Mouse (Mus musculus) heart, embryonic 15.5 days (tissue): ENCODE data around the gene Gm10260. TPM values are rescaled to one million over a fixed set of nuclear protein-coding genes. Genes with fewer than 3 reads are reported as not detected.

Source experiments
- ATAC-seq: fragments of 200-750 bp; cut with Nextera tagmentation; replicated peaks from 2 replicates; pipeline ENCODE4 v1.8.0; 2017; ENCODE audit warnings: low read depth, moderate TSS enrichment; ENCODE audit not compliant: insufficient number of reproducible peaks, insufficient read depth, low FRiP score
- H3K27ac ChIP-seq: fragments of 300-500 bp; sonication (generic); 2 replicates; pipeline ENCODE4 v1.5.1; 2015; ENCODE audit warnings: mild to moderate bottlenecking, inconsistent platforms
- H3K27me3 ChIP-seq: fragments of 300-500 bp; sonication (generic); 2 replicates; pipeline ENCODE4 v1.6.1; 2015; ENCODE audit warnings: inconsistent platforms
- H3K36me3 ChIP-seq: fragments of 300-500 bp; sonication (generic); 2 replicates; pipeline ENCODE4 v1.6.1; 2015; ENCODE audit warnings: mild to moderate bottlenecking, inconsistent platforms
- H3K4me1 ChIP-seq: fragments of 300-500 bp; sonication (generic); replicated peaks from 2 replicates; pipeline ENCODE4 v1.6.1; 2015; ENCODE audit warnings: inconsistent platforms
- H3K4me2 ChIP-seq: fragments of 300-500 bp; sonication (generic); 2 replicates; pipeline ENCODE4 v1.6.1; 2015; ENCODE audit warnings: inconsistent platforms, mild to moderate bottlenecking, moderate library complexity
- H3K4me3 ChIP-seq: fragments of 300-500 bp; sonication (generic); 2 replicates; pipeline ENCODE4 v1.5.1; 2015; ENCODE audit warnings: mild to moderate bottlenecking, inconsistent platforms
- H3K9ac ChIP-seq: fragments of 300-500 bp; sonication (generic); 2 replicates; pipeline ENCODE4 v1.6.1; 2015; ENCODE audit warnings: mild to moderate bottlenecking, inconsistent platforms
- H3K9me3 ChIP-seq: fragments of 300-500 bp; sonication (generic); replicated peaks from 2 replicates; pipeline ENCODE4 v1.6.1; 2016; ENCODE audit warnings: inconsistent platforms
- WGBS: fragments of 180-500 bp; shearing (Covaris S2); methylation state at CpG from one replicate; pipeline ENCODE4 v1.1.7; 2015; ENCODE audit warnings: mixed read lengths; 5-methylcytosine and 5-hydroxymethylcytosine counted together
- polyA plus RNA-seq: library from polyadenylated mRNA; unstranded; fragments of >200 nt; fragmentation: Nextera tagmentation; extraction: Ambion mirVana; gene quantifications from 2 replicates; pipeline ENCODE4 v1.2.1, GENCODE M21; 2015

Gene Gm10260
- polyA plus RNA-seq, 1 experiment from 2014 or later = 2.4 TPM

DNA sequence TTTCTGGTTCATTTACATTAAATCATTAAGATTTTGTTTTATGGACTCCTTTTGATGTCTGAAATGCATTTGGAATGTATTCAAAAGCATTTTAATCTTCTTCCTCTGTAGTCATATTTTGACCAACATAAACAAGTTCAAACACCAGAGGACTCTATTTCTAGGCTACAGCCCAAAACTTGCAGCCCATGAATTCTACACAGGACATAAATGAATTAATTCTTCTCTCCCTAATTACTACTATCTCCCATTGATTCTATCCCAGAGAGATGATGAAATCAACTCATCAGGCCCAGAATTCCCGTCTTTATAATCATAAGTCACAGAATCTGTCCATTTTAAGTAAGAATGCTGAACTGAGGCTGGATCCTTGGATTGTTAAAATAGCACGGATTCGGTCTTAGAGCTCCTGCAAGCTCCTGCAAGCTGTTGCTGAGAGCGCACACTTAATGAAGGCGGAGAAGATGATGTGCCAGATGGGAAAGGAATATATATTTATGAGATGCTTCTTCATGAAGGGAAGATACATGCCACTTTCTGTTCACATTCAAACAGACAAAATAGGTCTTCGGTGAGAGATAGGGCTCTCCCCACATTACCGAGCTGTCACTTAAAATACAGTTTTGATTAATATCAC, 7.7 kb upstream of the Gm10260 start:
- H3K36me3 ChIP-seq = no peaks in the 10 kb centered on the region
- no peaks in the 10 kb centered on the region for H3K27me3 ChIP-seq
- no peak for ATAC-seq
- H3K4me3 ChIP-seq = no peak overlapping the region
- H3K4me2 ChIP-seq = no peak overlapping the region
- H3K27ac ChIP-seq = no peak overlapping the region
- 79% methylated on average over 7 of the region's 7 CpGs for WGBS
- peaks cover 10% of the 10 kb centered on the region for H3K4me1 ChIP-seq
- H3K9ac ChIP-seq = no peak overlapping the region
- H3K9me3 ChIP-seq = no peaks in the 10 kb centered on the region

DNA sequence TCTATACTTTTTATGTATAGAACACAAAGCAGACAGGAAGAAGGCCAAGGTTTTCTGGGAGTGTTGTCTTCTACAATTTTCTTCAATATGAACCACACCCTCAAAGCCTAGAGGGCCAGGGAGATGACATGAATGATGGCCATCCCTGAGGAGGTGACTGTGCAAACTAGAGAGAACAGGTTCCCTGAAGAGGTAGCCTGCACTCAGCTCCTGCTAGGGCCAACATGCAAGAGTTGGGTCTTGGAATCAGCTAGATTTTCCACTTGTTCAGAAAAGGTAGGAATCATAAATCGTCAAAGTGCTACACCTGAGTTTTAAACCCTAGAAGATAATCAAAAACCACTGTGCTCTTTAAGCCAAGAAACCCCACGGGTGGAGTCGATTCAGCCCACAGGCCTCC, 6.2 kb upstream of the Gm10260 start:
- Histone ChIP-seq H3K36me3 (no peaks in the 10 kb centered on the region), H3K9ac (no peak overlapping the region), H3K4me1 (peaks cover 10% of the 10 kb centered on the region), H3K9me3 (no peaks in the 10 kb centered on the region), H3K27me3 (no peaks in the 10 kb centered on the region), H3K27ac (no peak overlapping the region), H3K4me2 (no peak overlapping the region), H3K4me3 (no peak overlapping the region)
- ATAC-seq = no peak
- 84% methylated on average over 3 of the region's 3 CpGs for WGBS

DNA sequence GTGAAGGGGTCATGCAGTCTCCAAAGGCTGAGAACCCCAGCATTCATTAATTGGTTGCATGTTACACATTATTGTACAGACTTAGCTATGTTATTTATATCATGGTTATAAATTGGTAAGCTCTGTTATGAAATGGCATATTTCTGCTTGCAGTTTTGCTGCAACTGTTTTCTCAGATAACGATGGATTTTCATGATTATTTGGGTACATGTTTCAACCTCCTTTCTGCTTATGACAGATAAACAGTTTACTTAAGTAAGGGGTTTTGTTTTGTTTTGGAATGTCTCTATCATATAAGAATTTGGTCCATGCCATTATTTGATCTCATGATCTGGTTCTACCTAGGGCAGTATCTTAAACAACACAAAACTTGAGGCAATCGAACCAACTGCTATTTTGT, 5.5 kb upstream of the Gm10260 start:
- Histone ChIP-seq H3K4me1 (peaks cover 10% of the 10 kb centered on the region), H3K9ac (no peak overlapping the region), H3K36me3 (no peaks in the 10 kb centered on the region), H3K27ac (no peak overlapping the region), H3K4me2 (no peak overlapping the region), H3K9me3 (no peaks in the 10 kb centered on the region), H3K27me3 (no peaks in the 10 kb centered on the region), H3K4me3 (no peak overlapping the region)
- 85% methylated on average over 2 of the region's 2 CpGs for WGBS
- ATAC-seq = no peak

DNA sequence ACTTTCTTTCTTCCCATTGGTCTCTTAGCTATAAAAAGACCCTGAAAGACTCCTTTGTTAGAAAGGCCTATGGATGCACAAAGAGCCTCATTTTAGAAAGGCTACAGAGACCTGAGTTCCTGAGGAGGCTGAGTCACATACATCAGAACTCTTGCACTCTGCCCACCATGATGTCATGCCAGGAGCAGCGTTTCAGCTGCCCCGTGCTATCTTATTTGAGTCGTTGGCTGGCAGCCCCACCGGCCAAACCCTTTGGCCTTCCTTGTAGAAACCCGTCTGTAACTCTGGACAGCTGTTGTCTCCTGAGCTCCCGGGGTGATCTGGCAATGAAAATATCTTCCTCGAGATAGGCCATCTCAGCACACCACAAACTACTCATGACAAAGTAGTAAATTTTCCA, 3.6 kb upstream of the Gm10260 start:
- ATAC-seq = peak; percentile 60; the same call in 1 of the 2 replicates
- peak overlapping the region; percentile 59 for H3K27ac ChIP-seq
- 35% methylated on average over 7 of the region's 7 CpGs for WGBS

DNA sequence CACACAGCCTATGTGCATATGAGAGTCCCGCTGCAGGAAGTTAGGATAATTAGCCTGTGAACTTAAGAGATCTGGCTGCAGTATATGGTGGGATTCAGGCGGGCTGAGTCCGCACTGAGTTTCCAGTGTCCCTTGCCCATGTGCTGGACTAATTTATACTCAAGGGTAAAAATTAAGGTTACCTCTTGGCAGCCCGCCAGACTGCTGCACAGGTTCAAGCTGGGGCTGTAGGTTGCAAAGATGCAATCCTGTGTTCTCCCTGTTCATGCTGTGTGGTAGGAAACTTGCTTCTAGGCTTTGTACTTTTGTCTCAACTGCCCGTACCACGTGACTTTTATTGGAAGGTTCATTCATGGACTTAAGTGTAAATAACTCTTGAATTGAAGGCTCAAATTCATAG, 3.0 kb upstream of the Gm10260 start:
- no peak for ATAC-seq
- WGBS = 66% methylated on average over 6 of the region's 6 CpGs
- H3K4me3 ChIP-seq = no peak overlapping the region
- H3K4me2 ChIP-seq = no peak overlapping the region
- no peak overlapping the region for H3K9ac ChIP-seq
- H3K36me3 ChIP-seq = no peaks in the 10 kb centered on the region
- no peaks in the 10 kb centered on the region for H3K9me3 ChIP-seq
- peak overlapping the region; percentile 59 for H3K27ac ChIP-seq
- no peaks in the 10 kb centered on the region for H3K27me3 ChIP-seq
- H3K4me1 ChIP-seq = peaks cover 10% of the 10 kb centered on the region

More for the DNA sequence above, 3.6 kb upstream of the Gm10260 start:
- H3K9me3 ChIP-seq = no peaks in the 10 kb centered on the region
- H3K4me2 ChIP-seq = no peak overlapping the region
- H3K4me1 ChIP-seq = peaks cover 10% of the 10 kb centered on the region
- H3K9ac ChIP-seq = no peak overlapping the region
- no peaks in the 10 kb centered on the region for H3K27me3 ChIP-seq
- no peaks in the 10 kb centered on the region for H3K36me3 ChIP-seq
- no peak overlapping the region for H3K4me3 ChIP-seq

DNA sequence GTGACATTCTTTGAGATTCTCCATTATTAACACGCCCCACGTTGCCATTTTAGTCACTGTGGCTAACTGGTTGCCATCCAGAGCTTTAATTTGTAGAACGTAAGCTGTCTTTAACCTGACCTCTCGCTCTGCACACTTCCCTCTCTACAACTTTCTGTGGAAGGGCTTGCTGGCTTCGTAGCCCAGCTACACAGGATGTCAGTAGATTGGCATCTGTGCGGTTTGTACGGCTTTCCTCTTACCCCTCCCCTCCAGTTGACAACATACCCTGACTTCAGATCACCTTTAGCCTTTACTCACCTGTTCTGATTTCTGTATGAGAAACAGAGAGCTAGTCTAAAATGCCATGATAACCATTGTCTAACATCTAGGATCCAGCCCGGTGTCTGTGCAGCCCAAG, 1.7 kb upstream of the Gm10260 start:
- no peak overlapping the region for H3K9ac ChIP-seq
- no peak for ATAC-seq
- no peaks in the 10 kb centered on the region for H3K9me3 ChIP-seq
- no peak overlapping the region for H3K27ac ChIP-seq
- H3K36me3 ChIP-seq = no peaks in the 10 kb centered on the region
- 89% methylated on average over 8 of the region's 8 CpGs for WGBS
- peaks cover 13% of the 10 kb centered on the region for H3K4me1 ChIP-seq
- no peaks in the 10 kb centered on the region for H3K27me3 ChIP-seq
- no peak overlapping the region for H3K4me2 ChIP-seq
- H3K4me3 ChIP-seq = no peak overlapping the region

DNA sequence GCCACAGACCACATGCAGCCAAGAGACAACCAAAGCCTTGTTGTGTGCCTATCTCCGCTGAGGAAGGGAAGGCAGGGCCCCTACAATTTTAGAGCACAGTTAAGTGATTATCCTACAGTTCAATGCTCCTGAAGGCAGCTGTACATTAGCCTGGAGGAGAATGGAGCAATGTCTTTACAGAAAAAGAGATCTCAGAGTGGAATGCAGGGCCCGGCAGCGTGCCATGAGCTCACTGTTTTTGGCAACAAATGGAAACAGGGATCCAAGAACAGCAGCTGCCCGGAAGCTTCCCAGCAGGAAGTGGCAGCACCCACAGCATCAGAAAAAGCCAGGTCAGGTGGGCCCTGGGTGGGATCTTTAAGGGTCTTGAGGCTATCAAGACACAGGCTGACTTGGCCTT, 3.4 kb downstream of the Gm10260 start:
- H3K27ac ChIP-seq = peak overlapping the region; percentile 7; the same call in 1 of the 2 replicates

DNA sequence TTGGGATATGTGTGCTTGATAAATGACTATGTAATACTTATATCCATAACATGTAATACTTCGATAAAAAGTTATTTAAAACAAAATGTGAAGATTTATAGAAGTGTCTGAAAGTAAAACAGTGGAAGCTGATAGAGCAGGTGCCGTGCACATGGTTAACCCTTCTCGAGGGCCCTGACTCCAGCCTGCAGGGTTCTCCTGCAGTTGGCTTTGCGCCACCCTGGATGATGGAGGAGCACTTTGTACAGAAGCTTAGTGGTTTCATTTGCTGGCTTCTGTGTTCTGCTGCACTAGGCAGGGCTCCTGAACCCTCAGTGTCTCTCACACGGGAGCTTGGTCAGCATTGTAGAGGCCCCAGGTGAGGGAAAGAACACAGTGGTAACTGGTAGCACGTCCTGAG, 4.3 kb downstream of the Gm10260 start:
- ATAC-seq = no peak
- H3K36me3 ChIP-seq = no peaks in the 10 kb centered on the region
- WGBS = 85% methylated on average over 6 of the region's 6 CpGs
- no peak overlapping the region for H3K4me3 ChIP-seq
- H3K27me3 ChIP-seq = no peaks in the 10 kb centered on the region
- no peak overlapping the region for H3K27ac ChIP-seq
- H3K9me3 ChIP-seq = no peaks in the 10 kb centered on the region
- peaks cover 6% of the 10 kb centered on the region; the same call in 1 of the 2 replicates for H3K4me1 ChIP-seq
- H3K9ac ChIP-seq = no peak overlapping the region
- no peak overlapping the region for H3K4me2 ChIP-seq

More for the DNA sequence above, 3.4 kb downstream of the Gm10260 start:
- H3K4me1 ChIP-seq = peaks cover 6% of the 10 kb centered on the region; the same call in 1 of the 2 replicates
- no peak for ATAC-seq
- no peaks in the 10 kb centered on the region for H3K36me3 ChIP-seq
- no peaks in the 10 kb centered on the region for H3K9me3 ChIP-seq
- no peak overlapping the region for H3K9ac ChIP-seq
- H3K27me3 ChIP-seq = no peaks in the 10 kb centered on the region
- WGBS = 51% methylated on average over 4 of the region's 4 CpGs
- no peak overlapping the region for H3K4me3 ChIP-seq
- H3K4me2 ChIP-seq = no peak overlapping the region

DNA sequence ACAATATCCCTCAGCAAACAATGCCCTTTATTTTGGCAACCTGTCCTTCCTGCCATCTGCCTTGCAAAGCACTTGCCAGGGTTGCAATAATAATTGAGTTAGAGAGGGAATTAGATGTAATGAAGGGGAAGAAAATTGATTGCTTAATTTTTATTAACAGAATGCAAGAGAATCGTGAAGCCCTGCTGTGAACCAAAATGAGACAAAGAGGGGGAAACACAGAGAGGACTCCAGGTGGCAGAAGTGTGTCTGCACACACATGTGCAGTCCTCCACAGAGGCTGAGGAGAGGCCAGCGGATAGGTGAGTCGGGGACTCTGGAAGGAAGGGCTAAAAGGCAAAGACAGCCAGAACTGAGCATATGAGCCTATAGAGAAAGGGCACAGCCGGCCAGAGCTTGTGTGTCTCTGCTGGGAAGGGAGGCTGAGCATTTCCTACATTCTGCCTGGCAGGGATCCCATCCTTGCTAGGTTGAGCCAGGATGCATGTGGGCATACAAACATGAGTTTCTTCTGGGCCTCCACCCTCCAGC, 9.5 kb downstream of the Gm10260 start:
- Histone ChIP-seq H3K9ac (no peak overlapping the region), H3K4me3 (no peak overlapping the region), H3K27me3 (no peaks in the 10 kb centered on the region), H3K4me1 (0 out of 2 replicates have a peak, but pooled peaks cover 3% of the 10 kb centered on the region), H3K27ac (no peak overlapping the region), H3K9me3 (no peaks in the 10 kb centered on the region), H3K36me3 (no peaks in the 10 kb centered on the region), H3K4me2 (no peak overlapping the region)
- ATAC-seq = no peak
- 70% methylated on average over 4 of the region's 4 CpGs for WGBS

DNA sequence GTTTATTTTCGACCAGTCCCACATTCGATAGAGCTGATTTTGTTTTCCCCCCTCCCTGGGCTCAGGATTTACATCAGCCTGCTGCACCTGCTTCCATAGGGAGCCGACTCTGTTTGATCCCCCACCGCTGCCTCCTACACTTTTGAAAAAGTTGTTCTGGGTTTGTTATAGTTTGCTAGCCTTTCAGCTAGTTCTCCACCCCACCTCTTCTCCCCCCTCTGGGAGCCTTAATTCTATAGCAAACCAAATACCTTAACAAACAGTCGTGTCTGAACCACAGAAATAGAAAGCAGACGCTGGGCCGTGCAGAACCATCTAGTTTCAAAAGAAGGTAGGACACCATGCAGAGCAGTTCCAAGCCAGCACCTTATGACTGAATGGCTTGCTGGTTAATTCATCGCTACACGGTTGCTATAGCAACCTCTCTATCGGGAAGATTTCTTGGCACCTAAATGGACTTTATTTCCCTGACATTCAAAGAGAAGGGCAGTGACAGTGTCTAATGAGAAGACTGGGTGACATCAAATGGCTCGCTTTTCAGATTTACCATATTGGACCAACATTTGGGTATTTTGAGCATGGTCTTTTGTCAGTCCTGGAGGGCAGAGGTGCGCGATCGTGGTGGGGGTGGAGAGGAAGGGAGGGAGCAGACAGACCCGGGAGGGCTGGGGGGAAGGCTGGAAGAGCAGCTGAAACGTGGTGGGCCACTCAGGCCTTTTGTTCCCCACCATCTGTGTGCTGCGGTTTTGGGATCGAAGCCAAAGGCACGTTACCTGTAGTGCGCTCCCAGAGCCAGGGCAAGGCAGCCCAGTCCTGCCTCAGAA, 13.2 kb downstream of the Gm10260 start:
- Histone ChIP-seq H3K27me3 (no peaks in the 10 kb centered on the region), H3K4me1 (0 out of 2 replicates have a peak, but pooled peaks cover 3% of the 10 kb centered on the region), H3K9me3 (no peaks in the 10 kb centered on the region), H3K4me2 (no peak overlapping the region), H3K9ac (no peak overlapping the region), H3K27ac (no peak overlapping the region), H3K36me3 (no peaks in the 10 kb centered on the region), H3K4me3 (no peak overlapping the region)
- ATAC-seq = no peak
- 65% methylated on average over 20 of the region's 20 CpGs for WGBS

DNA sequence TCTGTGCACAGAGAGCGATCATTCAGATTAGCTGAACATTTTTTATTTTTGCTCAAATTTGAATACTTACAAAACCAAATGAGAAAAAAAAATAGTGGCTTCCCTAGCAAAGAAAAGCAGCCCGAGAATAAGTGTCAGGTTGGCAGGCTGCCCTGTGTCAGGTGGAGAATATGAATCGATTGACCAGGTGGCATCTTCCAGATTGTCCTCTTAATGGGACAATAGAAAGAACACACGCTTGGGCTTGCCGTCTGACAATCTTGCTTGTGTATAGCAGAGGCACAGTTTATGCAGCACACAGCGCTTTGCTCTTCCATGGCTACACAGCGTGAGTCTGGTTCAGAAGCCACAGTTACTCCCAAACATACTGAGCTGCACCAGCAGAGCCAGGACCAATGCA, 15.8 kb downstream of the Gm10260 start:
- no peak overlapping the region for H3K9ac ChIP-seq
- no peak overlapping the region for H3K27ac ChIP-seq
- H3K9me3 ChIP-seq = no peaks in the 10 kb centered on the region
- no peaks in the 10 kb centered on the region for H3K4me1 ChIP-seq
- H3K4me3 ChIP-seq = no peak overlapping the region
- 79% methylated on average over 7 of the region's 7 CpGs for WGBS
- no peak for ATAC-seq
- no peaks in the 10 kb centered on the region for H3K27me3 ChIP-seq
- H3K4me2 ChIP-seq = no peak overlapping the region
- no peaks in the 10 kb centered on the region for H3K36me3 ChIP-seq
